Comparison of ENCODE assay signal across 7 mouse cellular contexts in genomic region chr15:85612660-85613357, GRCm38 (mm10). TPM values are rescaled to one million over a fixed set of nuclear protein-coding genes. Genes with fewer than 3 reads are reported as not detected.
DNase-seq lines count a peak whose midpoint lies in the region; ATAC-seq and TF ChIP-seq lines count a peak whose summit lies in the region.

No protein-coding gene starts in this region.

- H3K4me1 ChIP-seq in MEL (ENCODE audit: control insufficient read depth in 1 of 2, insufficient read depth in 2 of 2, low read length in 2 of 2) = peaks cover 0 to 4% of the 10 kb centered on the region in 2 experiments; a peak in 1 of 4 replicates
- no peaks in the 10 kb centered on the region for H3K4me1 ChIP-seq in intestine, postnatal 0 days (replicated peaks; ENCODE audit: control insufficient read depth, insufficient read depth, low read length)

- no peaks in the 10 kb centered on the region for H3K79me2 ChIP-seq in MEL (ENCODE audit: control insufficient read depth, insufficient read depth, low read length, poor library complexity)

- TF ChIP-seq RAD21 in MEL (IDR thresholded peaks at IDR 0.05; ENCODE audit: low read depth, low read length) = peak; percentile 95

- 79% methylated on average over 8 of the region's 8 CpGs for WGBS in intestine, postnatal 0 days

- TF ChIP-seq POLR2A in MEL (IDR thresholded peaks at IDR 0.05; ENCODE audit: control insufficient read depth in 1 of 2, insufficient read depth in 1 of 2, low read depth in 1 of 2, low read length in 2 of 2, poor library complexity in 1 of 2) = no peak

- H3K27ac ChIP-seq in MEL (ENCODE audit: control insufficient read depth, low read depth, low read length) = no peak overlapping the region
- H3K27ac ChIP-seq in intestine, postnatal 0 days (ENCODE audit: low read depth, low read length) = no peak overlapping the region

- H3K4me2 ChIP-seq in intestine, postnatal 0 days (replicated peaks; ENCODE audit: low read depth) = no peak overlapping the region

- H3K9me3 ChIP-seq in MEL (replicated peaks; ENCODE audit: insufficient read depth, low read length) = no peaks in the 10 kb centered on the region
- no peaks in the 10 kb centered on the region for H3K9me3 ChIP-seq in intestine, postnatal 0 days (ENCODE audit: control insufficient read depth)

- DNase-seq in left cerebral cortex, postnatal 14 days (ENCODE audit: low spot score in 2 of 2) = peak; percentile 61 to 62
- DNase-seq in left cerebral cortex, adult 11 months (ENCODE audit: low spot score) = no peak
- peak; percentile 73 for DNase-seq in MEL (ENCODE audit: low read depth, low spot score)
- peak; percentile 9 for DNase-seq in c-Kit-negative CD71-positive TER-119-positive erythroid progenitor cells, embryonic 14.5 days (ENCODE audit: low read depth, low spot score)
- DNase-seq in lung, postnatal 25 days (ENCODE audit: low spot score) = peak; percentile 66
- DNase-seq in testis, postnatal 10 days (ENCODE audit: low spot score) = peak; percentile 71

- no peaks in the 10 kb centered on the region for H3K36me3 ChIP-seq in MEL (ENCODE audit: control insufficient read depth in 1 of 2, insufficient read depth in 2 of 2, low read length in 2 of 2)
- H3K36me3 ChIP-seq in intestine, postnatal 0 days (ENCODE audit: control insufficient read depth, insufficient read depth) = no peaks in the 10 kb centered on the region

- H3K9ac ChIP-seq in MEL (ENCODE audit: control insufficient read depth, low read depth, low read length, poor library complexity, severe bottlenecking) = no peak overlapping the region
- H3K9ac ChIP-seq in intestine, postnatal 0 days (ENCODE audit: low read depth, low read length) = no peak overlapping the region

- intact Hi-C loops in left cerebral cortex, postnatal 14 days (cut with DNase I) = loop anchor here (2.0 to 5.0 kb wide), 3 partner anchors 44 to 264 kb away; partner anchors contain the start of gene Trmu

- TF ChIP-seq CTCF in MEL (IDR thresholded peaks at IDR 0.05 in 2 of 3, conservative IDR thresholded peaks at IDR 0.05 in 1 of 3; ENCODE audit: control insufficient read depth in 1 of 3, insufficient read depth in 1 of 3, low read depth in 2 of 3, low read length in 3 of 3, poor library complexity in 1 of 3, severe bottlenecking in 1 of 3) = peak; percentile 81 to 89 (median 88)
- TF ChIP-seq CTCF in intestine, postnatal 0 days (IDR thresholded peaks at IDR 0.05; ENCODE audit: low read depth) = peak; percentile 81

- no peak overlapping the region for H3K4me3 ChIP-seq in MEL (ENCODE audit: control insufficient read depth in 1 of 2, insufficient read depth in 1 of 2, low read depth in 2 of 2, low read length in 2 of 2)
- H3K4me3 ChIP-seq in intestine, postnatal 0 days (ENCODE audit: low read depth, low read length) = no peak overlapping the region

- H3K27me3 ChIP-seq in MEL (ENCODE audit: control insufficient read depth in 1 of 2, insufficient read depth in 2 of 2, low read length in 2 of 2) = no peaks in the 10 kb centered on the region
- 0 out of 2 replicates have a peak, but pooled peaks cover 3% of the 10 kb centered on the region for H3K27me3 ChIP-seq in intestine, postnatal 0 days (replicated peaks; ENCODE audit: control insufficient read depth, insufficient read depth, low read length)

- TF ChIP-seq EP300 in MEL (IDR thresholded peaks at IDR 0.05; ENCODE audit: low read depth in 1 of 2, low read length in 2 of 2) = no peak

- ATAC-seq in intestine, postnatal 0 days = no peak

TF ChIP-seq in MEL, 35 proteins besides CTCF, POLR2A, EP300 and RAD21:
- TF ChIP-seq ETS1 (IDR thresholded peaks at IDR 0.05; ENCODE audit: low read depth, low read length) (no peak), MYB (IDR thresholded peaks at IDR 0.05; ENCODE audit: low read depth, low read length) (no peak), MAZ (IDR thresholded peaks at IDR 0.05; ENCODE audit: low read depth, low read length) (peak; percentile 37; the same call in 1 of the 2 replicates), TBP (IDR thresholded peaks at IDR 0.05; ENCODE audit: low read depth, low read length) (no peak), SMC3 (IDR thresholded peaks at IDR 0.05; ENCODE audit: low read depth, low read length) (peak; percentile 95), HCFC1 (IDR thresholded peaks at IDR 0.05; ENCODE audit: low read depth, low read length) (0 out of 2 replicates have a peak, but pooled peaks have one; percentile 39), MEF2A (IDR thresholded peaks at IDR 0.05; ENCODE audit: extremely low read depth, insufficient replicate concordance, low read depth, low read length, poor library complexity, severe bottlenecking) (no peak), ZC3H11A (IDR thresholded peaks at IDR 0.05; ENCODE audit: low read depth, low read length) (peak; percentile 98), CHD1 (IDR thresholded peaks at IDR 0.05; ENCODE audit: low read depth, low read length) (no peak), MYC (IDR thresholded peaks at IDR 0.05; ENCODE audit: low read depth, low read length) (no peak), ZNF384 (IDR thresholded peaks at IDR 0.05; ENCODE audit: low read depth, low read length) (no peak), E2F4 (IDR thresholded peaks at IDR 0.05; ENCODE audit: borderline replicate concordance, low read depth, low read length) (no peak), UBTF (IDR thresholded peaks at IDR 0.05; ENCODE audit: borderline replicate concordance, insufficient read depth, low read depth, low read length) (no peak)

RNA-seq across cellular contexts. Expression of gene Wnt7b, which starts 30.5 kb away (rescaled TPM):
- total RNA-seq in left cerebral cortex, postnatal 14 days (2021) = 10 to 100 TPM; 33.8 to 41.3 TPM
- not detected in 2 replicates for total RNA-seq in MEL (2012; rRNA removed)
- not detected for polyA plus RNA-seq in MEL (2012; ENCODE audit: insufficient read depth in 1 of 2, insufficient read length in 2 of 2, low read depth in 1 of 2, low replicate concordance in 2 of 2, missing spikeins in 1 of 2)
- 0.14 and 0.27 TPM in 2 replicates for polyA plus RNA-seq in intestine, postnatal 0 days (2015; fragmentation: Nextera tagmentation; extraction: Ambion mirVana)

Comparison
In these comparisons a context has a peak if more than half of its experiments do, and no peak if none do; other contexts are left out.
1. RNA of gene Wnt7b, which starts 30.5 kb away (total RNA-seq): 33.8 to 41.3 TPM in left cerebral cortex, postnatal 14 days; not detected in MEL; every median in the first group is over 10 times any median in the second.